Mouse (Mus musculus): Measurements from ENCODE around the gene Elp5. TPM values are rescaled to one million over a fixed set of nuclear protein-coding genes. Genes with fewer than 3 reads are reported as not detected.
A peak's percentile ranks its signal among the peaks of the same experiment; 100 is the strongest.

Elp5 gene
- total RNA-seq, 2 experiments from 2014 or later = 82.7 to 104 TPM

- no peak for ATAC-seq (replicated peaks; ENCODE audit: low FRiP score, low TSS enrichment, poor library complexity, severe bottlenecking)
Observed at GRCm38 (mm10) chr11:69920266-69921031, 61.9 kb downstream of the Elp5 start.

DNA sequence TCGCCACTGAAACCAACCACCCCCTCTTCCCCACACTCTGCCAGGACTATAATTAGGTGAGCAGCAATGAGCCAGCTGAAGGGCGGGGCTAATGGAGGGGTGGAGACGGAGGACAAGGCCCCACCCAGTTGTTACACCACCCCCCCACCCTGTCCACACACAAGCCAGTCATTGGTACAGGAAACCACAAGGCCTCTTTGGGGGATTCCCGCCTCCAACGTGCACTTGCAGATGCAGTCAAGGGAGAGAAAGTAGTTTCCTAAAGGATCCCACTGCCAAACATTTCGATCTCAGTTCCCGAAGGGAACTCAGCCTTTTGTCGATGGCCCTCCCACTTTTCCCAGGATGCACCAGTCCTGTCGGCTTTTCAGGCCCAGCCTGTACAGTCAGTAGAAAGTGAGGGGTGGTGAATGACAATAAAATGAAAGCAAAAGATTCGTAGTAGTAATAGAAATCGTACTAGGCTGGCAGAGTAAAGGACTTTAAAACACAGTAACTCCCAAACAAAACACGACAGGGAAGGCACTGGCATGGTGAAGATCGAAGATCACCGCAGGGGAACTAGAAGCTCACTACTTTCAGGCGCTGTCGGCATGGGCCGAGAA is 62.6 kb downstream of the Elp5 start:
- ATAC-seq (replicated peaks; ENCODE audit: low FRiP score, low TSS enrichment, poor library complexity, severe bottlenecking) = peak; percentile 43

DNA sequence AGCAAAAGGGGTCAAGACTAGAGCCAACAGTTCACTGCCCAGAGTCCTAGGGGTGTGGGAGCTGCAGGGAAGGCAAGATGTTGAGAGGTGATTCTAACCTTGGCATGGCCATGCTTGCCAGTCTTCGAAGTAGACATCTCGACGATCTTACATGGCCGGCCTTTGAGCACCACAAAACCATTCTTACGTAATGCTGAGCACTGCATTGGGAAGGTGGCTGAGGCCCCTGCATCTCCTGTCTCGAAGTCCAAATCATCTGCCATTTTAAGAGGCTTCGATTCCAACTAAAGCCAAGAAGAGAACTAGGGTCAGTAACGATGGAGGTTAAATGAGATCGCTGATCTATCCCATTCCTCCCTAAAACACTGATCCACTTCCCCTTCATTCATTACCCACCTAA is 63.3 kb downstream of the Elp5 start:
- no peak for ATAC-seq (replicated peaks; ENCODE audit: low FRiP score, low TSS enrichment, poor library complexity, severe bottlenecking)

Other genes starting within 250 kb of the Elp5 start
Only the 30 nearest of the 36 such genes appear.
- 2.3 TPM in 1 of 2 replicates, not detected in the other for gene Chrnb1, start 186.6 kb downstream of the Elp5 start, total RNA-seq (2014; fragmentation: Nextera tagmentation)
- gene Chrnb1, start 186.6 kb downstream of the Elp5 start, total RNA-seq (2017) = 0.28 and 1.9 TPM in 2 replicates
- gene Fgf11, start 180.7 kb downstream of the Elp5 start, total RNA-seq (2014; fragmentation: Nextera tagmentation) = 0.57 and 0.63 TPM in 2 replicates
- gene Fgf11, start 180.7 kb downstream of the Elp5 start, total RNA-seq (2017) = 2.3 TPM in 1 of 2 replicates, not detected in the other
- not detected in 2 replicates for gene Tmem102, start 176.9 kb downstream of the Elp5 start, total RNA-seq (2014; fragmentation: Nextera tagmentation)
- not detected in 2 replicates for gene Tmem102, start 176.9 kb downstream of the Elp5 start, total RNA-seq (2017)
- not detected in 2 replicates for gene Gm39566, start 167.2 kb downstream of the Elp5 start, total RNA-seq (2014; fragmentation: Nextera tagmentation)
- not detected in 2 replicates for gene Gm39566, start 167.2 kb downstream of the Elp5 start, total RNA-seq (2017)
- not detected in 2 replicates for gene Spem2, start 164.1 kb downstream of the Elp5 start, total RNA-seq (2014; fragmentation: Nextera tagmentation)
- not detected in 2 replicates for gene Spem2, start 164.1 kb downstream of the Elp5 start, total RNA-seq (2017)
- gene Spem1, start 160.3 kb downstream of the Elp5 start, total RNA-seq (2014; fragmentation: Nextera tagmentation) = not detected in 2 replicates
- not detected in 2 replicates for gene Spem1, start 160.3 kb downstream of the Elp5 start, total RNA-seq (2017)
- gene Nlgn2, start 144.7 kb downstream of the Elp5 start, total RNA-seq (2014; fragmentation: Nextera tagmentation) = 7.9 and 8.3 TPM in 2 replicates
- gene Nlgn2, start 144.7 kb downstream of the Elp5 start, total RNA-seq (2017) = 2.9 and 3.8 TPM in 2 replicates
- gene Tmem256, start 144.0 kb downstream of the Elp5 start, total RNA-seq (2014; fragmentation: Nextera tagmentation) = 166 and 210 TPM in 2 replicates
- gene Tmem256, start 144.0 kb downstream of the Elp5 start, total RNA-seq (2017) = 64.8 and 66.7 TPM in 2 replicates
- gene Plscr3, start 136.1 kb downstream of the Elp5 start, total RNA-seq (2014; fragmentation: Nextera tagmentation) = 54.7 and 61.3 TPM in 2 replicates
- gene Plscr3, start 136.1 kb downstream of the Elp5 start, total RNA-seq (2017) = 14.5 and 14.8 TPM in 2 replicates
- 0.48 TPM in 1 of 2 replicates, not detected in the other for gene Tnk1, start 123.8 kb downstream of the Elp5 start, total RNA-seq (2014; fragmentation: Nextera tagmentation)
- 0.34 TPM in 1 of 2 replicates, not detected in the other for gene Tnk1, start 123.8 kb downstream of the Elp5 start, total RNA-seq (2017)
- gene Tmem95, start 104.5 kb downstream of the Elp5 start, total RNA-seq (2014; fragmentation: Nextera tagmentation) = not detected in 2 replicates
- not detected in 2 replicates for gene Tmem95, start 104.5 kb downstream of the Elp5 start, total RNA-seq (2017)
- 0.54 and 0.79 TPM in 2 replicates for gene Kctd11, start 101.1 kb downstream of the Elp5 start, total RNA-seq (2014; fragmentation: Nextera tagmentation)
- 1.3 TPM in 1 of 2 replicates, not detected in the other for gene Kctd11, start 101.1 kb downstream of the Elp5 start, total RNA-seq (2017)
- 52.7 and 59.4 TPM in 2 replicates for gene Acap1, start 87.0 kb downstream of the Elp5 start, total RNA-seq (2014; fragmentation: Nextera tagmentation)
- 40.3 and 55.2 TPM in 2 replicates for gene Acap1, start 87.0 kb downstream of the Elp5 start, total RNA-seq (2017)
- 2.4 and 4.0 TPM in 2 replicates for gene 2810408A11Rik, start 81.5 kb downstream of the Elp5 start, total RNA-seq (2014; fragmentation: Nextera tagmentation)
- 3.4 and 4.1 TPM in 2 replicates for gene 2810408A11Rik, start 81.5 kb downstream of the Elp5 start, total RNA-seq (2017)
- gene Neurl4, start 81.4 kb downstream of the Elp5 start, total RNA-seq (2014; fragmentation: Nextera tagmentation) = 31.7 and 51.2 TPM in 2 replicates
- gene Neurl4, start 81.4 kb downstream of the Elp5 start, total RNA-seq (2017) = 27.9 and 64.3 TPM in 2 replicates
- 155 and 190 TPM in 2 replicates for gene Gps2, start 68.6 kb downstream of the Elp5 start, total RNA-seq (2014; fragmentation: Nextera tagmentation)
- gene Gps2, start 68.6 kb downstream of the Elp5 start, total RNA-seq (2017) = 53.7 and 106 TPM in 2 replicates
- 1,285 and 1,514 TPM in 2 replicates for gene Eif5a, start 60.6 kb downstream of the Elp5 start, total RNA-seq (2014; fragmentation: Nextera tagmentation)
- 1,032 and 1,474 TPM in 2 replicates for gene Eif5a, start 60.6 kb downstream of the Elp5 start, total RNA-seq (2017)
- 2.2 TPM in 1 of 2 replicates, not detected in the other for gene Ybx2, start 46.7 kb downstream of the Elp5 start, total RNA-seq (2014; fragmentation: Nextera tagmentation)
- not detected in 2 replicates for gene Ybx2, start 46.7 kb downstream of the Elp5 start, total RNA-seq (2017)
- gene Slc2a4, start 34.3 kb downstream of the Elp5 start, total RNA-seq (2014; fragmentation: Nextera tagmentation) = 0.15 and 5.2 TPM in 2 replicates
- gene Slc2a4, start 34.3 kb downstream of the Elp5 start, total RNA-seq (2017) = 0.19 and 0.88 TPM in 2 replicates
- not detected in 2 replicates for gene Cldn7, start 17.7 kb downstream of the Elp5 start, total RNA-seq (2014; fragmentation: Nextera tagmentation)
- gene Cldn7, start 17.7 kb downstream of the Elp5 start, total RNA-seq (2017) = not detected in 2 replicates
- 181 and 216 TPM in 2 replicates for gene Ctdnep1, start 1.4 kb downstream of the Elp5 start, total RNA-seq (2014; fragmentation: Nextera tagmentation)
- gene Ctdnep1, start 1.4 kb downstream of the Elp5 start, total RNA-seq (2017) = 9.8 and 38.6 TPM in 2 replicates
- 267 and 278 TPM in 2 replicates for gene Gabarap, start 8.6 kb upstream of the Elp5 start, total RNA-seq (2014; fragmentation: Nextera tagmentation)
- gene Gabarap, start 8.6 kb upstream of the Elp5 start, total RNA-seq (2017) = 222 and 223 TPM in 2 replicates
- 49.1 and 53.9 TPM in 2 replicates for gene Phf23, start 13.3 kb upstream of the Elp5 start, total RNA-seq (2014; fragmentation: Nextera tagmentation)
- gene Phf23, start 13.3 kb upstream of the Elp5 start, total RNA-seq (2017) = 46.2 and 53.7 TPM in 2 replicates
- gene Dvl2, start 18.1 kb upstream of the Elp5 start, total RNA-seq (2014; fragmentation: Nextera tagmentation) = 20.3 and 30.0 TPM in 2 replicates
- gene Dvl2, start 18.1 kb upstream of the Elp5 start, total RNA-seq (2017) = 15.8 and 20.8 TPM in 2 replicates
- gene Acadvl, start 32.9 kb upstream of the Elp5 start, total RNA-seq (2014; fragmentation: Nextera tagmentation) = 50.8 and 85.0 TPM in 2 replicates
- 58.1 and 70.7 TPM in 2 replicates for gene Acadvl, start 32.9 kb upstream of the Elp5 start, total RNA-seq (2017)
- 2.1 and 3.0 TPM in 2 replicates for gene Dlg4, start 34.4 kb upstream of the Elp5 start, total RNA-seq (2014; fragmentation: Nextera tagmentation)
- gene Dlg4, start 34.4 kb upstream of the Elp5 start, total RNA-seq (2017) = 0.23 and 0.76 TPM in 2 replicates
- gene Asgr1, start 71.6 kb upstream of the Elp5 start, total RNA-seq (2014; fragmentation: Nextera tagmentation) = not detected in 2 replicates
- gene Asgr1, start 71.6 kb upstream of the Elp5 start, total RNA-seq (2017) = not detected in 2 replicates
- gene Asgr2, start 110.1 kb upstream of the Elp5 start, total RNA-seq (2014; fragmentation: Nextera tagmentation) = not detected in 2 replicates
- not detected in 2 replicates for gene Asgr2, start 110.1 kb upstream of the Elp5 start, total RNA-seq (2017)
- not detected in 2 replicates for gene Mgl2, start 147.8 kb upstream of the Elp5 start, total RNA-seq (2014; fragmentation: Nextera tagmentation)
- not detected in 2 replicates for gene Mgl2, start 147.8 kb upstream of the Elp5 start, total RNA-seq (2017)
- gene Clec10a, start 173.7 kb upstream of the Elp5 start, total RNA-seq (2014; fragmentation: Nextera tagmentation) = not detected in 2 replicates
- gene Clec10a, start 173.7 kb upstream of the Elp5 start, total RNA-seq (2017) = 0.75 TPM in 1 of 2 replicates, not detected in the other